Mouse (Mus musculus) embryo, embryonic 11.5 days (tissue): Measurements from ENCODE around the gene Uvssa.
A peak's percentile ranks its signal among the peaks of the same experiment; 100 is the strongest.

Experiments
- DNase-seq: peaks from one replicate; pipeline ENCODE4 v3.0.0-alpha.2; 2012; ENCODE audit warnings: low read depth, low spot score

The Uvssa gene

GRCm38 (mm10) chr5:33442927-33443710 lies 64.8 kb downstream of the Uvssa start:
- peak; percentile 45 for DNase-seq

DNA sequence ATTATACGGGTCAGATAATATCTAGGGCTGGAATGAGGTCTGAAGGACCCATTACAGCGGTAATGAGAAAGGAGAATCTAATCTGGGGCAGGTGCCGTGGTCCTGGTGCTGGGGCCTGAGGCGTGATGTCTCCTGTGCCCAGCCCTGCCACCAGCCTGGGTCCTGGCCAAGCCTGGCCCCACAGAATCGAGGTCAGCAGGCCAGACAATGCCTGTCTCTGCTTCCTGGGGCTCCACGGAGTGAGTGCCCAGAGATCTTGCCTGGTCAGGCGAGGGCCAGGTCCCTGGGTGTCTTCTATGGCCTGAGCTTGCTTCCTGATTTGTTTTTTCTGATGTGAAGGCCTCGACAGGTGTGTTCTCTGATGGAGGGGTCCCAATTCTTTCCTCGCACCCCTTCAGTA lies 65.4 kb downstream of the Uvssa start:
- DNase-seq = no peak

GRCm38 (mm10) chr5:33455737-33456136 lies 77.4 kb downstream of the Uvssa start:
- no peak for DNase-seq

GRCm38 (mm10) chr5:33458132-33458622 lies 79.8 kb downstream of the Uvssa start:
- no peak for DNase-seq

DNA sequence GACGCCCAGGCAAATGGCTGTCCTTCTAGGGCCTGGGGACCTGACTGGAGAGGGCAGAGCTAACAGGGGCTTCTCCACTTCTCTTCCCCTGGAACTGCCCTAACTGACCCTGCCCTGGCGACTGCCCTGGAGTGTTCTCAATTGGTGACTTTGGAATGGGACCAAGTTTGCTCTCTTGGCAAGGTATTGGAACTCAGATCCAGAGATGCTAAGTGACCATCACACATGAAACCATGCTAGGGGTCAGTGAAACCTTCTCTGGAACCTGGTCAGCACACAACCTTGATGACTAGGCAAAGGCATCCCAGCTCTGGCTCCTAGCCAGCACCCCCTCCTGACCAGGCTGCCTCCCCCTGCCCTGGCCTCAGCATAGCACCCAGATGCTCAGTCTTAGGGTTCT lies 80.8 kb downstream of the Uvssa start:
- no peak for DNase-seq

GRCm38 (mm10) chr5:33464390-33464789 lies 86.0 kb downstream of the Uvssa start:
- no peak for DNase-seq

- no peak for DNase-seq
These were observed 87.1 kb downstream of the Uvssa start for GRCm38 (mm10) chr5:33465464-33465863.
